ENCODE assay signal across 11 mouse cellular contexts in genomic region chr5:114620305-114620704, GRCm38 (mm10). TPM values are rescaled to one million over a fixed set of nuclear protein-coding genes. Genes with fewer than 3 reads are reported as not detected.
DNase-seq lines count a peak whose midpoint lies in the region; ATAC-seq and TF ChIP-seq lines count a peak whose summit lies in the region.
"Had no signal": no experiment of that assay in that cellular context is flagged by ENCODE, and none has a peak within 500 bp of the region (broad histone marks: within the 10 kb centered on the region; RNA-seq: fewer than 3 reads in every experiment).

No protein-coding gene starts in this region.

- no peak for TF ChIP-seq POLR2A in kidney, adult 2 months (IDR thresholded peaks at IDR 0.05; ENCODE audit: low read depth, low read length)

- no peak for ATAC-seq in kidney, embryonic 15.5 days (replicated peaks; ENCODE audit: low FRiP score)
- ATAC-seq in liver, postnatal 0 days, result 0 out of 2 replicates have a peak, but pooled peaks have one; percentile 3
- ATAC-seq in erythroid progenitor cell, adult 5-6 weeks (replicated peaks; ENCODE audit: low FRiP score, poor library complexity, severe bottlenecking), result no peak

- peak; percentile 31 for DNase-seq in kidney, adult 2 months
- DNase-seq in A20 (ENCODE audit: low read depth, low spot score) (peak; percentile 78), MEL-GATA-1-ER (ENCODE audit: extremely low read depth, low read depth) (peak; percentile 49)
- DNase-seq in liver, postnatal 0 days, result peak; percentile 39
- DNase-seq in frontal cortex, postnatal 36 days (ENCODE audit: low spot score in 2 of 2), result no peak
- DNase-seq in cerebellum, adult 9-10 months, result no peak
- DNase-seq: adrenal gland, postnatal 25 days had no signal

- no peaks in the 10 kb centered on the region for H3K36me3 ChIP-seq in kidney, adult 2 months (ENCODE audit: control insufficient read depth, insufficient read depth, low read length)
- no peaks in the 10 kb centered on the region for H3K36me3 ChIP-seq in kidney, embryonic 15.5 days
- H3K36me3 ChIP-seq in liver, postnatal 0 days (replicated peaks; ENCODE audit: insufficient read depth, low read length), result no peaks in the 10 kb centered on the region
- H3K36me3 ChIP-seq: hindbrain, embryonic 15.5 days; lung, embryonic 15.5 days had no signal

- no peak overlapping the region for H3K4me2 ChIP-seq in kidney, embryonic 15.5 days
- no peak overlapping the region for H3K4me2 ChIP-seq in liver, postnatal 0 days (ENCODE audit: low read depth, low read length)
- H3K4me2 ChIP-seq: hindbrain, embryonic 15.5 days; lung, embryonic 15.5 days had no signal

- no peaks in the 10 kb centered on the region for H3K4me1 ChIP-seq in kidney, adult 2 months (ENCODE audit: control insufficient read depth, insufficient read depth, low read length)
- no peaks in the 10 kb centered on the region for H3K4me1 ChIP-seq in kidney, embryonic 15.5 days
- H3K4me1 ChIP-seq in liver, postnatal 0 days (ENCODE audit: insufficient read depth), result no peaks in the 10 kb centered on the region
- H3K4me1 ChIP-seq: hindbrain, embryonic 15.5 days; lung, embryonic 15.5 days had no signal

- no peaks in the 10 kb centered on the region for H3K27me3 ChIP-seq in kidney, adult 2 months (replicated peaks; ENCODE audit: control insufficient read depth, insufficient read depth, low read length)
- 0 out of 2 replicates have a peak, but pooled peaks cover 2% of the 10 kb centered on the region for H3K27me3 ChIP-seq in kidney, embryonic 15.5 days
- H3K27me3 ChIP-seq in liver, postnatal 0 days (ENCODE audit: insufficient read depth, low read length), result no peaks in the 10 kb centered on the region
- H3K27me3 ChIP-seq: hindbrain, embryonic 15.5 days; lung, embryonic 15.5 days had no signal

- no peak overlapping the region for H3K4me3 ChIP-seq in kidney, adult 2 months (ENCODE audit: insufficient read depth, low read depth, low read length)
- H3K4me3 ChIP-seq in kidney, embryonic 15.5 days (replicated peaks), result no peak overlapping the region
- H3K4me3 ChIP-seq in liver, postnatal 0 days (ENCODE audit: low read depth, low read length), result no peak overlapping the region
- H3K4me3 ChIP-seq: hindbrain, embryonic 15.5 days; lung, embryonic 15.5 days had no signal

- TF ChIP-seq EP300 in liver, postnatal 0 days (IDR thresholded peaks at IDR 0.05; ENCODE audit: low read depth), result no peak

- H3K9ac ChIP-seq in kidney, embryonic 15.5 days, result no peak overlapping the region
- H3K9ac ChIP-seq in liver, postnatal 0 days (replicated peaks), result no peak overlapping the region
- H3K9ac ChIP-seq: hindbrain, embryonic 15.5 days; lung, embryonic 15.5 days had no signal

- TF ChIP-seq CTCF in kidney, adult 2 months (conservative IDR thresholded peaks at IDR 0.05; ENCODE audit: insufficient read depth, insufficient read length, low read depth, low read length), result peak; percentile 87
- TF ChIP-seq CTCF in liver, postnatal 0 days (IDR thresholded peaks at IDR 0.05; ENCODE audit: low read depth), result peak; percentile 83

- H3K27ac ChIP-seq in kidney, adult 2 months (ENCODE audit: insufficient read depth, low read depth, low read length), result no peak overlapping the region
- H3K27ac ChIP-seq in kidney, embryonic 15.5 days, result no peak overlapping the region
- no peak overlapping the region for H3K27ac ChIP-seq in liver, postnatal 0 days (ENCODE audit: low read depth)
- H3K27ac ChIP-seq: hindbrain, embryonic 15.5 days; lung, embryonic 15.5 days had no signal

- no peaks in the 10 kb centered on the region for H3K9me3 ChIP-seq in kidney, embryonic 15.5 days (replicated peaks)
- no peaks in the 10 kb centered on the region for H3K9me3 ChIP-seq in liver, postnatal 0 days (ENCODE audit: low read length)
- H3K9me3 ChIP-seq: hindbrain, embryonic 15.5 days; lung, embryonic 15.5 days had no signal

- 46% methylated on average over 6 of the region's 6 CpGs for WGBS in kidney, adult 2 months
- 43% methylated on average over 6 of the region's 6 CpGs for WGBS in kidney, embryonic 15.5 days
- 33% methylated on average over 6 of the region's 6 CpGs for WGBS in liver, postnatal 0 days (ENCODE audit: insufficient replicate concordance)

RNA-seq across cellular contexts. Expression of gene Trpv4, which starts 37.9 kb away (rescaled TPM):
- 127 and 164 TPM in 2 replicates for polyA plus RNA-seq in kidney, adult 2 months (2012; rRNA removed)
- polyA plus RNA-seq in kidney, embryonic 15.5 days (2015; fragmentation: Nextera tagmentation; extraction: Ambion mirVana), result 21.8 and 23.4 TPM in 2 replicates
- polyA plus RNA-seq in liver, postnatal 0 days (2015; fragmentation: Nextera tagmentation; extraction: Ambion mirVana), result 0.32 and 0.38 TPM in 2 replicates
- total RNA-seq in erythroid progenitor cell, adult 5-6 weeks (2015; ENCODE audit: low replicate concordance), result not detected in 2 replicates
- 1.5 TPM in 1 of 2 replicates, not detected in the other for total RNA-seq in erythroid progenitor cell, adult 5-6 weeks (2017; ENCODE audit: low replicate concordance)

RNA-seq across cellular contexts. Expression of gene Fam222a, which starts 52.5 kb away (rescaled TPM):
- 4.9 and 5.5 TPM in 2 replicates for polyA plus RNA-seq in kidney, adult 2 months (2012; rRNA removed)
- polyA plus RNA-seq in kidney, embryonic 15.5 days (2015; fragmentation: Nextera tagmentation; extraction: Ambion mirVana), result 4.4 and 4.7 TPM in 2 replicates
- polyA plus RNA-seq in liver, postnatal 0 days (2015; fragmentation: Nextera tagmentation; extraction: Ambion mirVana), result 0.80 and 1.8 TPM in 2 replicates
- total RNA-seq in erythroid progenitor cell, adult 5-6 weeks (2015; ENCODE audit: low replicate concordance), result 2.9 TPM in 1 of 2 replicates, not detected in the other
- total RNA-seq in erythroid progenitor cell, adult 5-6 weeks (2017; ENCODE audit: low replicate concordance), result 0.39 TPM in 1 of 2 replicates, not detected in the other

Comparison
In these comparisons a context has a peak if more than half of its experiments do, and no peak if none do; other contexts are left out.
1. DNase-seq: peak in kidney, adult 2 months (single experiment), A20 (single experiment), MEL-GATA-1-ER (single experiment) and liver, postnatal 0 days (single experiment); none in frontal cortex, postnatal 36 days (0 of 2) and cerebellum, adult 9-10 months (single experiment).
2. RNA of gene Trpv4, which starts 37.9 kb away (polyA plus RNA-seq): 127 to 164 TPM in kidney, adult 2 months and 21.8 to 23.4 TPM in kidney, embryonic 15.5 days; 0.32 to 0.38 TPM in liver, postnatal 0 days; every median in the first group is over 10 times any median in the second.